Mouse (Mus musculus) left cerebral cortex, postnatal 36 days (tissue): ENCODE results near the gene Ppm1n. TPM values are rescaled to one million over a fixed set of nuclear protein-coding genes. Genes with fewer than 3 reads are reported as not detected.
A peak's percentile ranks its signal among the peaks of the same experiment; 100 is the strongest.

Experiments used
- DNase-seq, 2 experiments: peaks; one replicate each; pipeline ENCODE4 v3.0.0; 2021 to 2022; ENCODE audit warnings: low spot score in 2 of 2, mixed read lengths in 1 of 2
- intact Hi-C: fragments of 180-260 bp; cut with DNase I; formaldehyde crosslinking; loops from one replicate; pipeline ENCODE4 v1.15.1; 2025
- total RNA-seq, 2 experiments: library from RNA; stranded (reverse); gene quantifications; 2 replicates each; pipeline ENCODE4 v1.2.3; 2021

Gene Ppm1n
- not detected for total RNA-seq

- no peak for DNase-seq
- intact Hi-C loops = no loop called here
Measured at GRCm38 (mm10) chr7:19279581-19280114, at the start of gene Ppm1n. Gene Ppm1n, minus strand, starts transcription at chr7:19280064.

- DNase-seq = no peak
- intact Hi-C loops = no loop called here
Measured at GRCm38 (mm10) chr7:19328425-19328824, 48.6 kb upstream of the Ppm1n start.

DNA sequence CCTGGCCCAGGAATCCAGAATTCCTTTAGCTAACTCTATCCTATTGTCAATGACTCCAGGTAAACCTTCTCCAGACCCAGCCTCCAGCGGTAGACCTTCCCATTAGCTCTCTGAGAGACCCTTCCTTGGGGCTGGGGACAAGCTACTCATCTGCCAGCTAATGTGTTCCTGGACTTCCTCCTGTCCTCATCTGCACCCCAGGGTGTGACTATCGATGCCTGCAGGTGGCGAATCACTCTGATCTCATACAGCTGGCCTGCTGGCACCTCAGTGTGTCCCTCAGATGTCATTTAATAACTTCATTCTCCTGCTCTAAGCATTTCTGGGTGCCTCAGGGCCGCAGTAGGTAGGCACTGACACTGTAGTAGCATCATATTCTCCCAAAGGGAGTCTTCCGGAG is 47.9 kb upstream of the Ppm1n start:
- intact Hi-C loops = no loop called here
- no peak for DNase-seq

GRCm38 (mm10) chr7:19327128-19327527 is 47.3 kb upstream of the Ppm1n start:
- intact Hi-C loops = no loop called here
- DNase-seq = peak; percentile 83 to 86

GRCm38 (mm10) chr7:19326359-19326758 is 46.5 kb upstream of the Ppm1n start:
- peak; percentile 68 for DNase-seq
- intact Hi-C loops = no loop called here

DNA sequence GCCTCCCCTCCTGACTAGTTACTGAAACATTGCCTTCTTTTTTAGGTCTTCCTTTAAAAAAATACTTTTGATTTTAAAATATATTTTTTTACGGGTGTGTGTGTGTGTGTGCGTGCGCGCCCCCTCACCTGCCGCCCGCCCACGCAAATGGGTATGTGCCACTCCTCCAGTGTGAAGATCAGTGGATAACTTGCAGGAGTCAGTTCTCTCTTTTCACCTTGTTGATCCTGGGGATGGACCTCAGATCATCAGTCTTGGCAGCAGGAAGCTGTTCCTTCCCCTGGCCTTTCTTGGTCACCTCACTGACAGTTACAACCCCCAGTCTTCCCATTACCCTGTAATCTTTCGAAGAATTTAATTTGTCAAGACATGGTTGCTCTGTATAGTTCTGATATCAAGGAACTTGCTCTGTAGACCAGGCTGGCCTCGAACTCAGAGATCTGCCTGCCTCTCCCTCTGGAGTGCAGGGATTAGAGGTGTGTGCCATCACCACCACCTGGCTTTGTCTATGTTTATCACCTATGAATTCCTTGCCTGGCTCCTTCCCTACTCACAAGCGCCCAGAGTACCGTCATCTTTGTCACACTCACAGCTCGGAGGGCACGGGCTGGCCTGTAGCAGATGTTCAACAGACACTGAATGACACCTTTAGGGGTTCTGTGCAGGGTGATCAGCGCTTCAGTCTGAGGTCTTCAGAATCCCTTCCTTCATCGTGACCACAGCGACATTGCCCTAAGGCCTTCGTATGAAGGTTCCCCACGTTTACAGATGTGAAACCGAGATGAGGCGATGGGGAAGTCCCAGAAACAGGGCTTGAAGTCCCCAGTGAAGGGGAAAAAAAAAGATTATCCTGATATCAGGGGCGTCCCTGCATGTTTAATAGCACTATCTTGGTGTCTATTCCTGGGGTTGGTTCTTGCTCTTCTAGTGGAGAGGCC is 45.7 kb upstream of the Ppm1n start:
- intact Hi-C loops = no loop called here
- DNase-seq = no peak

DNA sequence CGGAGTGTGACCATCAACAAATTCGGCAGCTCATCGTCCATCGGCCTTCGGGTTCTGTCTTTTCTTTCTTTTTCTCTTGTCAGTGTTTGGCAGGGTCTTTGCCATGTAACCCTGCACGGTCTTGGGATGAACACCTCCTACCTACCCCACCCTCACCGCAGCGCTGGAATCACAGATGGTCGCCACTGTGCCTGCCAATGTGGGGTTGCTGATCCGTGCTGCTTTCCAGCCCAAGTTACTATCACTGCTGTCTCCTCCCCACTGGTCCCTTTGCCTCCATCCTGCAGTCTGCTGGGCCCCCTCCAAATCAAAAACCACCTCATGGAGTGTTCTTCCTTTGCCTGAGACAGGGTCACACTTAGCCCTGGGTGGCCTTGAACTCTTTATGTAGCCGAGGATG is 44.4 kb upstream of the Ppm1n start:
- intact Hi-C loops = no loop called here
- no peak for DNase-seq

GRCm38 (mm10) chr7:19322489-19322888 is 42.6 kb upstream of the Ppm1n start:
- DNase-seq = no peak
- intact Hi-C loops = no loop called here

GRCm38 (mm10) chr7:19321464-19321863 is 41.6 kb upstream of the Ppm1n start:
- intact Hi-C loops = no loop called here
- no peak for DNase-seq

DNA sequence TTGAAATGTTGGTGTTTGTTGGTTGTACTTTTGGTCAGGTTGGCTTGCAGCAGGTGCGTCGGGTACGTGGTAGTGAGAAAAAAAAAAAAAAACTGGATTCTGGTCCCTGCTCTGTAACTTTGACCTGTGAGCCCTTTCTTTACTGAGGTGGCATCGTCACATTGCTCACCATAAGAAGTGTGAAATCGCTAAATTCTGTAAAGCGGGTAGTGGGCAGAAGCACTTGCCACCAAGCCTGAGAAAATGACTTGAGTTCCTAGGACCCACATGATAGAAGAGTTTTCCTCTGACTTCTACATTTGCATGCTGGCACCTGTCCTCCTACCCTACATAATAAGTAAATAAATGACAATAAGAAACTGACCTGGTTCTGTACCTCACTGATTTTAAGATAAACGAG is 40.8 kb upstream of the Ppm1n start:
- no peak for DNase-seq
- intact Hi-C loops = no loop called here

- intact Hi-C loops = no loop called here
Measured at GRCm38 (mm10) chr7:19319906-19320305, 40.0 kb upstream of the Ppm1n start.

GRCm38 (mm10) chr7:19319458-19319857 is 39.6 kb upstream of the Ppm1n start:
- no peak for DNase-seq
- intact Hi-C loops = no loop called here

More at GRCm38 (mm10) chr7:19319906-19320305, 40.0 kb upstream of the Ppm1n start:
- peak; percentile 92 to 94 for DNase-seq

- DNase-seq = no peak
- intact Hi-C loops = no loop called here
Measured at GRCm38 (mm10) chr7:19318676-19319075, 38.8 kb upstream of the Ppm1n start.

DNA sequence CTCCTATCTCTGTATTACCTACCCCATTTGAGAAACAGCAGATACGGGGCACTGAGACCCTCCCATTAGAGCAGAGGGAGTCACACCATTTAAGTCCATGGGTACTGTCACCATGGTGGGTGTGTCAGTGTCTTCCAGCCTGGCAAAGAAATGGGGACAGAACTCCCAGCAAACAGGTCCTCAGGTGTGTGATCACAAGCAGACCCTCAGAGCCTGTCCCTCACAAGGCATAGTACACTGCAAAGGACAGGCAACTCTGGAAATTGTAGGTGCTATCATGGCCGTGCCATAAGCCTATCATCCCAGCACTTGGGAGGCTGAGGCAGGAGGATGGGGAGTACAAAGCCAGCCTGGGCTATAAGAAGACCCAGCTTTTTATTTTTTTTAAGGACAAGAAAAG is 38.3 kb upstream of the Ppm1n start:
- DNase-seq = no peak
- intact Hi-C loops = no loop called here

GRCm38 (mm10) chr7:19316451-19317161 is 36.7 kb upstream of the Ppm1n start:
- no peak for DNase-seq
- intact Hi-C loops = no loop called here

- no peak for DNase-seq
- intact Hi-C loops = no loop called here
Measured at GRCm38 (mm10) chr7:19314033-19314432, 34.2 kb upstream of the Ppm1n start.

DNA sequence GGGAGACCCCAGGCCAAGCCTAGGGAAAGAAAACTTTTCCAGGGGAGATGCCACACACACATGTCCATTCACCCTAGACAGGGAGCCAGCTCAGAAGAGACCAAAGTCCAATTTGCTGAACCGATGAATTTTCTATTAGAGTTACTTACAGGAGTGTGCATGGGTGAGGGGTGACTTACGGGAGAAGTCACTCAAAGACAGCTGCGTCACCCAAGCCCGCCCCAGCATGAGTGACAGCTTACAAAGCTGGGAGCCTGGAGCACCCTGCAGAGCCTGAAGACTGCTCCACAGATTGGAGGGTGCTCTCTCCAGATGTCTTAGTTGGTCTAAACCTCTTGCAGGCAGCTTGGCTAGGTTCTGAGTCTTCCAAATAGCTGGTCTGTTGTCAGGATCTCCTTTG is 32.1 kb upstream of the Ppm1n start:
- no peak for DNase-seq
- intact Hi-C loops = no loop called here

DNA sequence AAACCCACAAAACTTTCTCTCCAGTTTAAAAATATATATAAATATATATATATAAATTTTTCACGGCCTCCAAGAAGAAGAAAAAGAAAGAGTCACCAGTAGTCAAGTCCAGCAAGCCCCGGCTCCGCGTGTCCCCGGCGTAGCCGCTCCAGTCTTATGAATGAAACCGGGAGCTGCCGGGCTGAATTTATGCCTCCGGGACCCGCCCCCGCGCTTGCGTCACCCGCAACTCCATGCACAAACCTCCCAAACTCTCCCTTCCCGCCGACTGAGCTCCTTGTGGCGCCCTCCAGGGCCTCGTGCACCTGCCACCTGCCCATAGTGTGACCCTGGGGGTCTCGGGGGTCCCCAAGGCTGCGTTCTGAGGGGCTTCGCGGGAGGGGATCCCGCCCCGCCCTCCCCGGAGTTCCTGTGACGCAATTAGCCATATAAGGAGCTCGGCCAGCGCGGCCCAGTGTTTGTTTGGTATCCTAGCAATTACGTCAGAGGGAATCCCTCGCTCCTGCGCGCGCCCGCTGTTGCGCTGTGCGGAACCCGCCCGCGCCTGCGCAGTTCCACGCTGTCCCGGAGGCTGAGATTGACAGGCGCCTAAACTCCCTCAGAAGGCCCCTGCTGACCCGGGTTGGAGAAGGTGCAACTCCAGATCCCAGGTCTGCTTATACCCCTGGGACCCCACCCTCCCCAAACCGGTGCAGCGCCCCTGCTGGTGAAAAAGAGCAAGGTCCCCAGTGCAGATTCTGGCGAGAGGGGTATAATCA is 30.2 kb upstream of the Ppm1n start, which contains the start of gene Fosb:
Gene Fosb (minus strand): TSS at position 168 of the 758 bp plus-strand sequence.
- intact Hi-C loops = no loop called here
- DNase-seq = peak; percentile 94 to 97

- DNase-seq = no peak
- intact Hi-C loops = no loop called here
Measured at GRCm38 (mm10) chr7:19309278-19309883, 29.5 kb upstream of the Ppm1n start.
